Mouse (Mus musculus) central nervous system, embryonic 14 days (tissue): ENCODE measurements around the gene Erbin. TPM values are rescaled to one million over a fixed set of nuclear protein-coding genes. Genes with fewer than 3 reads are reported as not detected.

ENCODE experiments used
- polyA plus RNA-seq: library from polyadenylated mRNA; depleted of rRNA; stranded (reverse); fragments of >200 nt; gene quantifications from 2 replicates; pipeline ENCODE4 v1.2.3, GENCODE M21; 2012; rRNA removed

Gene Erbin
- polyA plus RNA-seq: 29.1 and 29.6 TPM in 2 replicates

GRCm38 (mm10) chr13:103920261-103920932, at the start of gene Erbin:
TSS of gene Erbin (minus strand) at chr13:103920514.

GRCm38 (mm10) chr13:103774119-103774757, 146.1 kb downstream of the Erbin start, which contains the start of gene Srek1:
TSS of gene Srek1 (minus strand) at chr13:103774608.

Other genes starting within 250 kb of the Erbin start
- gene Srek1, start 145.9 kb downstream of the Erbin start, polyA plus RNA-seq: 88.1 and 89.1 TPM in 2 replicates
- gene Nln, start 189.1 kb upstream of the Erbin start, polyA plus RNA-seq: 24.0 and 26.4 TPM in 2 replicates
- 18.4 and 21.7 TPM in 2 replicates for gene Sgtb, start 189.2 kb upstream of the Erbin start, polyA plus RNA-seq